Mouse (Mus musculus): Measurements from ENCODE around the gene C1qtnf5. TPM values are rescaled to one million over a fixed set of nuclear protein-coding genes. Genes with fewer than 3 reads are reported as not detected.

The C1qtnf5 gene
- polyA plus RNA-seq, 1 experiment = 30.5 TPM

- TF ChIP-seq POLR2A (IDR thresholded peaks at IDR 0.05; ENCODE audit: extremely low read depth, insufficient read depth, low read length) (peak; percentile 78; the same call in 1 of the 2 replicates), CTCF (IDR thresholded peaks at IDR 0.05; ENCODE audit: extremely low read depth, insufficient read depth, low read length) (no peak)
- no peak within 1 kb of the TSS for H3K27ac ChIP-seq (ENCODE audit: insufficient read depth, low read length)
- peak within 1 kb of the TSS; percentile 49 for H3K4me3 ChIP-seq (ENCODE audit: insufficient read depth, low read length)
Measured at GRCm38 (mm10) chr9:44113105-44113789, 6.2 kb downstream of the C1qtnf5 start, which contains the start of the genes Gm49380 and Rnf26. Gene Gm49380, minus strand, starts transcription at chr9:44113500. Gene Rnf26, minus strand, starts transcription at chr9:44113517.

GRCm38 (mm10) chr9:44114453-44114852 lies 7.4 kb downstream of the C1qtnf5 start:
- no peak overlapping the region for H3K27ac ChIP-seq (ENCODE audit: insufficient read depth, low read length)
- H3K4me1 ChIP-seq (ENCODE audit: control insufficient read depth, insufficient read depth, low read length) = 0 out of 2 replicates have a peak, but pooled peaks cover 2% of the 10 kb centered on the region
- no peak overlapping the region for H3K4me3 ChIP-seq (ENCODE audit: insufficient read depth, low read length)
- TF ChIP-seq POLR2A (IDR thresholded peaks at IDR 0.05; ENCODE audit: extremely low read depth, insufficient read depth, low read length) (no peak), CTCF (IDR thresholded peaks at IDR 0.05; ENCODE audit: extremely low read depth, insufficient read depth, low read length) (no peak)

More at GRCm38 (mm10) chr9:44113105-44113789, 6.2 kb downstream of the C1qtnf5 start, which contains the start of the genes Gm49380 and Rnf26:
- H3K4me1 ChIP-seq (ENCODE audit: control insufficient read depth, insufficient read depth, low read length) = peaks cover 3% of the 10 kb centered on the region; the same call in 1 of the 2 replicates

- no peak overlapping the region for H3K4me3 ChIP-seq (ENCODE audit: insufficient read depth, low read length)
- TF ChIP-seq POLR2A (IDR thresholded peaks at IDR 0.05; ENCODE audit: extremely low read depth, insufficient read depth, low read length) (no peak), CTCF (IDR thresholded peaks at IDR 0.05; ENCODE audit: extremely low read depth, insufficient read depth, low read length) (no peak)
- H3K4me1 ChIP-seq (ENCODE audit: control insufficient read depth, insufficient read depth, low read length) = no peaks in the 10 kb centered on the region
- no peak overlapping the region for H3K27ac ChIP-seq (ENCODE audit: insufficient read depth, low read length)
Measured at GRCm38 (mm10) chr9:44115599-44115998, 8.6 kb downstream of the C1qtnf5 start.

GRCm38 (mm10) chr9:44116182-44116581 lies 9.1 kb downstream of the C1qtnf5 start:
- H3K27ac ChIP-seq (ENCODE audit: insufficient read depth, low read length) = no peak overlapping the region
- no peak for TF ChIP-seq POLR2A (IDR thresholded peaks at IDR 0.05; ENCODE audit: extremely low read depth, insufficient read depth, low read length)
- TF ChIP-seq CTCF (IDR thresholded peaks at IDR 0.05; ENCODE audit: extremely low read depth, insufficient read depth, low read length) = no peak
- no peaks in the 10 kb centered on the region for H3K4me1 ChIP-seq (ENCODE audit: control insufficient read depth, insufficient read depth, low read length)
- no peak overlapping the region for H3K4me3 ChIP-seq (ENCODE audit: insufficient read depth, low read length)

GRCm38 (mm10) chr9:44119011-44119410 lies 12.0 kb downstream of the C1qtnf5 start:
- peak; percentile 50 for TF ChIP-seq CTCF (IDR thresholded peaks at IDR 0.05; ENCODE audit: extremely low read depth, insufficient read depth, low read length)
- TF ChIP-seq POLR2A (IDR thresholded peaks at IDR 0.05; ENCODE audit: extremely low read depth, insufficient read depth, low read length) = no peak
- H3K27ac ChIP-seq (ENCODE audit: insufficient read depth, low read length) = no peak overlapping the region
- H3K4me1 ChIP-seq (ENCODE audit: control insufficient read depth, insufficient read depth, low read length) = no peaks in the 10 kb centered on the region
- no peak overlapping the region for H3K4me3 ChIP-seq (ENCODE audit: insufficient read depth, low read length)

- Histone ChIP-seq H3K27ac (ENCODE audit: insufficient read depth, low read length) (no peak overlapping the region), H3K4me1 (ENCODE audit: control insufficient read depth, insufficient read depth, low read length) (no peaks in the 10 kb centered on the region), H3K4me3 (ENCODE audit: insufficient read depth, low read length) (no peak overlapping the region)
- TF ChIP-seq CTCF (IDR thresholded peaks at IDR 0.05; ENCODE audit: extremely low read depth, insufficient read depth, low read length) = no peak
- no peak for TF ChIP-seq POLR2A (IDR thresholded peaks at IDR 0.05; ENCODE audit: extremely low read depth, insufficient read depth, low read length)
Measured at GRCm38 (mm10) chr9:44119948-44120465, 13.0 kb downstream of the C1qtnf5 start.

- H3K4me1 ChIP-seq (ENCODE audit: control insufficient read depth, insufficient read depth, low read length) = peaks cover 3% of the 10 kb centered on the region; the same call in 1 of the 2 replicates
- TF ChIP-seq POLR2A (IDR thresholded peaks at IDR 0.05; ENCODE audit: extremely low read depth, insufficient read depth, low read length) (no peak), CTCF (IDR thresholded peaks at IDR 0.05; ENCODE audit: extremely low read depth, insufficient read depth, low read length) (peak; percentile 45)
- no peak overlapping the region for H3K27ac ChIP-seq (ENCODE audit: insufficient read depth, low read length)
- H3K4me3 ChIP-seq (ENCODE audit: insufficient read depth, low read length) = no peak overlapping the region
Measured at GRCm38 (mm10) chr9:44124317-44124716, 17.3 kb downstream of the C1qtnf5 start.

- H3K27ac ChIP-seq (ENCODE audit: insufficient read depth, low read length) = no peak overlapping the region
- H3K4me3 ChIP-seq (ENCODE audit: insufficient read depth, low read length) = no peak overlapping the region
- TF ChIP-seq POLR2A (IDR thresholded peaks at IDR 0.05; ENCODE audit: extremely low read depth, insufficient read depth, low read length) = no peak
- TF ChIP-seq CTCF (IDR thresholded peaks at IDR 0.05; ENCODE audit: extremely low read depth, insufficient read depth, low read length) = no peak
Measured at GRCm38 (mm10) chr9:44125026-44125425, 18.0 kb downstream of the C1qtnf5 start.

GRCm38 (mm10) chr9:44125546-44126428 lies 18.7 kb downstream of the C1qtnf5 start:
- H3K4me1 ChIP-seq (ENCODE audit: control insufficient read depth, insufficient read depth, low read length) = peaks cover 3% of the 10 kb centered on the region; the same call in 1 of the 2 replicates
- TF ChIP-seq CTCF (IDR thresholded peaks at IDR 0.05; ENCODE audit: extremely low read depth, insufficient read depth, low read length) (peak; percentile 95), POLR2A (IDR thresholded peaks at IDR 0.05; ENCODE audit: extremely low read depth, insufficient read depth, low read length) (no peak)
- no peak overlapping the region for H3K27ac ChIP-seq (ENCODE audit: insufficient read depth, low read length)
- no peak overlapping the region for H3K4me3 ChIP-seq (ENCODE audit: insufficient read depth, low read length)

More at GRCm38 (mm10) chr9:44125026-44125425, 18.0 kb downstream of the C1qtnf5 start:
- peaks cover 3% of the 10 kb centered on the region; the same call in 1 of the 2 replicates for H3K4me1 ChIP-seq (ENCODE audit: control insufficient read depth, insufficient read depth, low read length)

Data from cortical plate, adult 2 months (tissue).